Mouse (Mus musculus) heart, adult 2 months (tissue): ENCODE results near the gene Ctnna3.

Source experiments
- CTCF ChIP-seq: fragments of 200-600 bp; IDR thresholded peaks from 2 replicates; pipeline ENCODE4 v1.8.1; 2022; ENCODE audit warnings: antibody characterized with exemption, mild to moderate bottlenecking, moderate library complexity
- POLR2A ChIP-seq: fragments of 200-500 bp; IDR thresholded peaks from 2 replicates; pipeline ENCODE4 v1.6.1; 2011; ENCODE audit warnings: mild to moderate bottlenecking, low read depth, low read length, control low read depth; ENCODE audit not compliant: insufficient read depth

- no peak for TF ChIP-seq CTCF
- no peak for TF ChIP-seq POLR2A
Observed at GRCm38 (mm10) chr10:64023340-64023739, 593.4 kb downstream of the Ctnna3 start.
